Mouse (Mus musculus) CH12.LX (cell line): ENCODE data around the gene Rad23a.

Experiments used
- CHD2 ChIP-seq: IDR thresholded peaks from 2 replicates; pipeline ENCODE4 v1.6.1; 2011; ENCODE audit warnings: low read length, improper control_type of control experiment
- CTCF ChIP-seq, 2 experiments: IDR thresholded peaks in 1 of 2; conservative IDR thresholded peaks in 1 of 2; 2 replicates each; pipeline ENCODE4 v1.5.1; 2011 to 2012; ENCODE audit warnings: low read depth in 2 of 2, low read length in 2 of 2, improper control_type of control experiment in 1 of 2, inconsistent platforms in 1 of 2, mild to moderate bottlenecking in 1 of 2, moderate library complexity in 1 of 2
- ELF1 ChIP-seq: IDR thresholded peaks from 2 replicates; pipeline ENCODE4 v1.6.1; 2014; ENCODE audit warnings: low read depth, mild to moderate bottlenecking, inconsistent platforms, low read length, improper control_type of control experiment
- EP300 ChIP-seq: IDR thresholded peaks from 2 replicates; pipeline ENCODE4 v1.6.1; 2011; ENCODE audit warnings: low read length, improper control_type of control experiment
- IRF4 ChIP-seq: IDR thresholded peaks from 2 replicates; pipeline ENCODE4 v1.6.1; 2014; ENCODE audit warnings: low read depth, mild to moderate bottlenecking, inconsistent platforms, low read length, improper control_type of control experiment
- KAT2A ChIP-seq: IDR thresholded peaks from 2 replicates; pipeline ENCODE4 v1.6.1; 2012; ENCODE audit warnings: low read length, improper control_type of control experiment, inconsistent platforms; ENCODE audit not compliant: insufficient replicate concordance
- POLR2A ChIP-seq: IDR thresholded peaks from 2 replicates; pipeline ENCODE4 v1.6.1; 2011; ENCODE audit warnings: low read depth, mild to moderate bottlenecking, improper control_type of control experiment, low read length
- RCOR1 ChIP-seq: conservative IDR thresholded peaks from 2 replicates; pipeline ENCODE4 v1.6.1; 2012; ENCODE audit warnings: low read depth, mild to moderate bottlenecking, inconsistent platforms, low read length, improper control_type of control experiment
- TBP ChIP-seq: conservative IDR thresholded peaks from 2 replicates; pipeline ENCODE4 v1.6.1; 2011; ENCODE audit warnings: low read depth, low read length, improper control_type of control experiment
- USF1 ChIP-seq: IDR thresholded peaks from 2 replicates; pipeline ENCODE4 v1.6.1; 2014; ENCODE audit warnings: low read depth, mild to moderate bottlenecking, inconsistent platforms, low read length, improper control_type of control experiment
- USF2 ChIP-seq: conservative IDR thresholded peaks from 2 replicates; pipeline ENCODE4 v1.6.1; 2011; ENCODE audit warnings: low read depth, low read length, improper control_type of control experiment
- ZNF384 ChIP-seq: IDR thresholded peaks from 2 replicates; pipeline ENCODE4 v1.6.1; 2012; ENCODE audit warnings: low read depth, low read length, improper control_type of control experiment, inconsistent platforms

DNA sequence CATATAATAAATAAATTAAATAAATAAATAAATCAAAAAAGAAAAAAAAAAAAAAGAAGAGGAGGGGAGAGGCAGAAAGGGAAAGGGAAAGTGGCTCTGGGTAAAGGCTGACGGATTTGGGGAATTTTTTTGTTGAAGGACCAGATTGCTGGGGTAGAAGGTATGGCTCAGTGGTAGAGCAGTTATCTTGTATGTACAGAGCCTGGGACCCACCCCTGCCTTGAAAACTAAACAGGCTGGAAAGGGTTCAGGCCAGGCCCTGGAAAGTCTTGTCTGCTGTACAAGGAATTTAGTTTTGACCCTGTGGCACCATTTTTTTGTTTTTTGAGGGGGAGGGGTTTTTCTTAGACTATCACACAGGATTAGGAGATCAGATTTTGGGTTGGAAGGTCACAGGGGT is 38.5 kb upstream of the Rad23a start:
- no peak for TF ChIP-seq CTCF (conservative IDR thresholded peaks at IDR 0.05 in 1 of 2, IDR thresholded peaks at IDR 0.05 in 1 of 2; ENCODE audit: low read depth in 2 of 2, low read length in 2 of 2)
- TF ChIP-seq RCOR1: no peak
- no peak for TF ChIP-seq POLR2A
- no peak for TF ChIP-seq CHD2
- no peak for TF ChIP-seq USF1
- no peak for TF ChIP-seq USF2
- no peak for TF ChIP-seq ZNF384
- TF ChIP-seq TBP: no peak
- no peak for TF ChIP-seq IRF4
- TF ChIP-seq KAT2A: no peak
- no peak for TF ChIP-seq EP300
- no peak for TF ChIP-seq ELF1
